Mouse (Mus musculus): ENCODE results near the gene Slc22a23.
"Not testable (repeated sequence)": the region's sequence is repeated elsewhere in the genome, so short reads cannot be mapped to it uniquely, and the experiment has no call there.

The Slc22a23 gene

GRCm38 (mm10) chr13:34345128-34346085, at the start of gene Slc22a23:
Slc22a23 (minus strand) TSS chr13:34345182.
- peak; percentile 65 for DNase-seq (ENCODE audit: low spot score)

DNA sequence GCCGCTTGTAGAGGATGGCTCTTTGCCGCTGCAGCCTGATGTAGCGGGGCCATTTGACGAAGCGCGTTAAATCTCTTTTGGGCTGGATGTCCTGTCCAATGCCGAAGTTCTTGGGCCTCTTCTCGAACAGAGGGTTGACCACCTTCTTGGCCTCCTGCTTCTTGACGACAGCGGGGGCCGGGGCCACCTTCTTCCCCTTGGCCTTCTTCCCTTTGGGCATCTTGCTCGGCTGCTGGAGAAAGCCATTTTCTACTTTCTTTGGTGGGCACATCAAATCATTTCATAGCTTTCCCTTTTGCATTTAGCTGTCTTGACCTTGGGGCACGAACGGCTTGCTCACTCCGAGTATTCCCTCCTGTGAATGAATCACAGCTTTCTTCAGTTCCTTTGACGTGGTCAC, 49.3 kb upstream of the Slc22a23 start:
- DNase-seq (ENCODE audit: low spot score): not testable (repeated sequence)

- no peak for DNase-seq (ENCODE audit: low spot score)
Measured at GRCm38 (mm10) chr13:34392376-34392775, 47.4 kb upstream of the Slc22a23 start.

GRCm38 (mm10) chr13:34388219-34388618, 43.2 kb upstream of the Slc22a23 start:
- no peak for DNase-seq (ENCODE audit: low spot score)

DNA sequence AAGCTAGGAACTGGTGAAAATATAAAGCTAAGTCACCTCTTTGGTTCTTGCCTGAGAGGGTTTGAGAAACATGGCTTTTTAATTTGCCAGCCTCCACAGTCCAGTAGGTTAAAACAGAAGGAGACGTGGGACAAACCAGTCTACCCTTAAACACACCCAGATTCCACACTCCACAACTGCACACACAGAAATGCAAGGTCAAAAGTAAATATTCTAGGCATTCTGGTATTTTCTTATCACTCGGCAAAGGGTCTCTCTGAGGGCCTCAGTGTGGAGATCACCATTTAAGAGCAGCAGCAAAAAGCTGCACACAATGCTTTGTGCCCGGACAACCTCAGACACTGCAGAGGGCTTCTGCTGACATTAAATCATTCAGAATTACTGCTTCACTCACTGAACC, 38.4 kb upstream of the Slc22a23 start:
- DNase-seq (ENCODE audit: low spot score): no peak

GRCm38 (mm10) chr13:34378926-34379325, 33.9 kb upstream of the Slc22a23 start:
- no peak for DNase-seq (ENCODE audit: low spot score)

DNA sequence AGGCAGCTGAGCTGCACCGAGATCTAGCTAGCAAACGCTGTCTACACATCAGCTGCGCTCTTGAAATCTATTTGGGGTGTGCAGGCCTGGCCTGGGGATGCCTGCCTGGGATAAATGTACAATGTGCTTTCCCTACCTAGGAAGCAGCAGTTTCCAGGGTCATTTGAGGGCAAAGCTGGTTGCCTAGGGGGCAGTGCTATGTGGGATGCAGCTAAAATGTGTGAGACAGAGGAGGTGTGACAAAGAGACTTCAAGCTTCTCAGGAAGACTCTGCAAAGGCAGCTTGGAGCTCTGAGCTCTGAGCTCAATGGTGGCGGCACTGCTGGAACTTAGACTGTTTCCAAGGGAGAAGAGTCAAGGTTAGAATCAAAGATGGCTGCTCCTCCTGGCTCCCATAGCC, 30.2 kb upstream of the Slc22a23 start:
- no peak for DNase-seq (ENCODE audit: low spot score)

DNA sequence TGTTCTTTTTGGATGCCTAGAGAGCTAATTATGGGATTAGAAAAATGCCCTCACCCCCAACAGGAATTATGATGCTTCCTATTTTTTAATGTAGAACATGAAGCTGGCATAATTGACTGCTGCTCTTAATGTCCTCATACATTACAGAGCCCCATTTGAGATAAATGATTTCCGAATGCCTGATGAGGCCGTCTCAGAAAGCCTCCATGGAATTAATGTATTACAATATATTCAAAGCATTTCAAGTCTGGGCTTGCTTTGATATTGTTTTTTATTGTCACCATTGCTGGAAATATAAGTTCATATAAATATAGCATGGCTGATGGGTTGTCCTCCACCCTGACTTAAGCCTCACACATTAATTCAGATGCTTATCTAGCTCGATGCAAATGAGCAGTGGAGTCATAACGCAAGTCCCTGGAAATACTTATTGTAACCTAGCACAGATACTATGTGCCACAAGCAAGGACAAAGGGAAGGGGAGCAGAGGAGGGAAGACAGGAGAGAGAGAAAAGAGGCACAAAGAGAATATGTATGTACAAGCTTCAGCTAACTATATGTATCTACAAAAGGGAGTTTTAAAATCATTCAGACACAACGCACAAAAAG, 28.0 kb upstream of the Slc22a23 start:
- DNase-seq (ENCODE audit: low spot score): no peak

GRCm38 (mm10) chr13:34371951-34372869, 27.2 kb upstream of the Slc22a23 start:
- DNase-seq (ENCODE audit: low spot score): no peak

GRCm38 (mm10) chr13:34370281-34370825, 25.4 kb upstream of the Slc22a23 start:
- no peak for DNase-seq (ENCODE audit: low spot score)

DNA sequence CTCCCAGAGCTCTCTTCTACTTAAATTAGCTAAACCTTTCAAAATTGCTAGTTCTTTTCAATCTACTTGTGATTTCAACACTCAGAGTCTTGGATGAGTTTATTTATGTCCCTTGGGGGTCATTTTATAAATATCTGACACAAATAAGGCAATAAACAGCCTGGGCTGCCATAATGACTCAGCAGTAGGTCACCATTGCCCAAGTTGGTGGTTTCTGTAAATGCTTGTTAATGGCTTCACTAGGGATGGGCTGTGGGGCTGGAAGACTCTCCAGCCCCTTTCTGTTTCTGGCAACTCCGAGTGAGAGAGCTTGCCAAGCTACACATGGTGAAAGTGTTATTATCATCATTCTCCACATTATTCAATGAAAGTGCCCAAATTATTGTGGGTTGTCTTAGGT, 20.2 kb upstream of the Slc22a23 start:
- no peak for DNase-seq (ENCODE audit: low spot score)

GRCm38 (mm10) chr13:34355656-34356055, 10.7 kb upstream of the Slc22a23 start:
- DNase-seq (ENCODE audit: low spot score): no peak

DNA sequence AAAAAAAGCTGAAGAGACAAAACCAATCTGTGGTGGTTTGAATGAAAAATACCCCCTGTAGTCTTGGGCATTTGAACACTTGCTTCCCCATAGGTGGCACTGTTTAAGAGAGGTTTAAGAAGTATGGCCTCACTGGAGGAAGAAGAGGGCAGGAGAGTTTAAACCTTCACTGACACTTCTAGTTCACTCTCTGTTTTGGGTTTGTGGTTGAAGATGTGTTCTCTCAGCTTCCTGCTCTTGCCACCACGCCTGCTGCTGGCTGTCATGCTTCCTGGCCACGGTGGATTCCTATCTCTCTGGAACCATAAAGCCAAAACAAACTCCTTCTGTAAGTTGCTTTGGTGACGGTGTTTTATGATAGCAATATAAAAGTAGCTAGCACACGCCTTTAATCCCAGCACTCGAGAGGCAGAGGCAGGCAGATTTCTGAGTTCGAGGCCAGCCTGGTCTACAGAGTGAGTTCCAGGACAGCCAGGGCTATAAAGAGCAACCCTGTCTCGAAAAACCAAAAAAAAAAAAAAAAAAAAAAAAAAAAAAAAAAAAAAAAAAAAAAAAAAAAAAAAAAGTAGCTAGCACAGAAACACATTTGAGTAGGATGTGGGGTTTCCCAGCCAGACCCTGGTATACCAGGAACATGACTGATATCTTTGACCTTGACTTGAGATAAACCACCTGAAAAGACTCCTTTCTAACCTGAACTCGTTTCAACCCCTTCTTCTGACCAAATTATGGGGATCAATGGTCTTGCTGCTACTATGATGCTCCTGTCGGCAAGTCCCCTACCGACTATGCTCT, 10.0 kb upstream of the Slc22a23 start:
- DNase-seq (ENCODE audit: low spot score): no peak

DNA sequence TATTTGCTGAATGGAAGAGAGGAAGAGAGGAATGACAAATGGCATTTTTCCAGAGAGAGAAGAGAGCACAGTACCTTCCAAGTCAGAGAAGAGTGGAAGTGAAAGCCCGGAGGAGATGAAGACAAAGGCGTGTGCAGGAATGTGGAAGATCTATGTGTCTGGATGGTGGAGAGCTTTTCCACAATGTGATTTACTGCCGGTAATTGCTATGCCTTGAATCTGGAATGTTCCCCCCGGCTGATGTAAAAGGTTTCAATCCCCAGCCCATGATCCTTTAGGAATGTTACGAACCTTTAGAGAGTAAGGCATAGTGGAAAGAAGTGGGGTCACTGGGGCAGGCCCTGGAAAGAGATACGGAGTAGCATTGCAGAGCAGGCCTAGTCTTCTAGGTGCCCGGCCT, 8.3 kb upstream of the Slc22a23 start:
- no peak for DNase-seq (ENCODE audit: low spot score)

- no peak for DNase-seq (ENCODE audit: low spot score)
Measured at GRCm38 (mm10) chr13:34351437-34351836, 6.5 kb upstream of the Slc22a23 start.

- no peak for DNase-seq (ENCODE audit: low spot score)
Measured at GRCm38 (mm10) chr13:34347960-34348889, 3.2 kb upstream of the Slc22a23 start.

DNA sequence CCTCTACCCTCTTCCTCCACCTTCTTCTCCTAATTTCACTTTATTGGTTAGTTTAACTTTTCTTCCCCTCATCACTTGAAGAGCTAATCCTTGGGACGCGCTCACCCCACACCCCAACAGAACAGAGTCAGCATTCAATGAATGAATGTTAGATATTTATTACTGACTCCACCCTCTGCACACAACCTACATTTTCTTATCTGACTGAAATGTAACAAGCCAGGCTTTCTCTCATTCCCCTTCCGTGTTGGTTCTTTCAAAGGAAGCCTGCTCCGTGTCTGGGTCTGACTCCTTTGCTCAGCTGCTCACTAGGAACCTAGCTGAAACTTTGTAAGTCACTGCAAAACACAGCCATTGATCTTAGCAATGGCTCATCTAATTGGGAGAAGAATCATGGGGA, 1.8 kb upstream of the Slc22a23 start:
- DNase-seq (ENCODE audit: low spot score): no peak

DNA sequence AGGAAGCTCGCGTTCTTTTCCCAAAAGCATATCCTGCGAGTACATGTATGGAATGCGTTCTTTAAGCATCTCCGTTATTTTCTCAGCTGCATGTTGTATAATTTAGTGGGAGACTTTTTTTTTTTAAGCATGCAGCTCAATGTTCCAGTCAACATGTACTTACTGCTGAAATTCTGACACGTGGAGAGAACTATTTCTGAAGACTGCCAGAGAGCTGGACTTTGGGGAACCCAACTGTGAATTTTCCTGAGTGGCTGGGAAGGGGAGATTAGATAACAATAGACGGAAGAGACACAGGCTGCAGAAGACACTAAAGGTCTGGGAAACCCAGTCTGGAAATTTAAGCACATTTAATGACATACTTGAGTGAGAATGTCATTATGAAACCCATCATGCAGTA, 1.3 kb upstream of the Slc22a23 start:
- no peak for DNase-seq (ENCODE audit: low spot score)

- peak; percentile 42 for DNase-seq (ENCODE audit: low spot score)
Measured at GRCm38 (mm10) chr13:34344376-34345127, 430 bp downstream of the Slc22a23 start.

Data from layer of hippocampus, adult 11-12 months (tissue).